Mouse (Mus musculus) neural tube, embryonic 12.5 days (tissue): ENCODE measurements around the gene Lrrc71. TPM values are rescaled to one million over a fixed set of nuclear protein-coding genes. Genes with fewer than 3 reads are reported as not detected.

Source experiments
- ATAC-seq: fragments of 200-750 bp; cut with Nextera tagmentation; 2 replicates; pipeline ENCODE4 v1.8.0; 2017; ENCODE audit warnings: low read depth, mild to moderate bottlenecking, moderate TSS enrichment, moderate library complexity; ENCODE audit not compliant: low FRiP score
- H3K27ac ChIP-seq: fragments of 300-500 bp; sonication (generic); 2 replicates; pipeline ENCODE4 v1.5.1; 2016
- H3K27me3 ChIP-seq: fragments of 300-500 bp; sonication (generic); replicated peaks from 2 replicates; pipeline ENCODE4 v1.6.1; 2016; ENCODE audit warnings: mild to moderate bottlenecking
- H3K36me3 ChIP-seq: fragments of 300-500 bp; sonication (generic); 2 replicates; pipeline ENCODE4 v1.6.1; 2016; ENCODE audit warnings: mild to moderate bottlenecking
- H3K4me1 ChIP-seq: fragments of 300-500 bp; sonication (generic); 2 replicates; pipeline ENCODE4 v1.6.1; 2016
- H3K4me2 ChIP-seq: fragments of 300-500 bp; sonication (generic); replicated peaks from 2 replicates; pipeline ENCODE4 v1.6.1; 2016; ENCODE audit warnings: mild to moderate bottlenecking
- H3K4me3 ChIP-seq: fragments of 300-500 bp; sonication (generic); 2 replicates; pipeline ENCODE4 v1.5.1; 2016
- H3K9ac ChIP-seq: fragments of 300-500 bp; sonication (generic); 2 replicates; pipeline ENCODE4 v1.6.1; 2016; ENCODE audit warnings: mild to moderate bottlenecking
- H3K9me3 ChIP-seq: fragments of 300-500 bp; sonication (generic); 2 replicates; pipeline ENCODE4 v1.6.1; 2016; ENCODE audit warnings: mild to moderate bottlenecking
- WGBS: fragments of 180-500 bp; shearing (Covaris S2); methylation state at CpG from one replicate; pipeline ENCODE4 v1.1.7; 2016; 5-methylcytosine and 5-hydroxymethylcytosine counted together
- polyA plus RNA-seq: library from polyadenylated mRNA; unstranded; fragments of >200 nt; fragmentation: Nextera tagmentation; extraction: Ambion mirVana; gene quantifications from 2 replicates; pipeline ENCODE4 v1.2.1, GENCODE M21; 2016

Lrrc71 gene
- polyA plus RNA-seq, 1 experiment from 2014 or later, result 0.53 TPM

DNA sequence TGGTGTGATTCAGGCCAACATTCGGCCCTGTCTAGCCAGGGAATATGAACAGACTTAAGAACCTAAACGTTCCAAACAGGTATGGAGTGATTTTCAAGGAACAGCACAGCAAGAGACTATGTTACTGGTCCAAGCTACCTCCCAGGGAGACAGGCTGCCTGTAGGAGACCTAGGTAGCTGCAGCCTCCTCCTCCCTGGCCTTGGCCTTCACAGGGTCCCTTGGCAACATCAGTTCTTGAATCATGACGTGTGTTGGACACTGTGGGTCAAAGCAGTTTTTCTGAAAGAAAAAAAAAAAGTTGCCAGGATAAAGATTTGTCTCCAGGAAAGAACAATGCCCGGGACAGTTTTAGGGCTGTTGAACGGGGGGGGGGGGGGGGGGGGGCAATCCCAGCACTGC, 9.5 kb downstream of the Lrrc71 start:
- Histone ChIP-seq H3K27ac (no peak overlapping the region), H3K9ac (no peak overlapping the region), H3K4me2 (no peak overlapping the region), H3K4me1 (no peaks in the 10 kb centered on the region), H3K27me3 (no peaks in the 10 kb centered on the region), H3K36me3 (peaks cover 64% of the 10 kb centered on the region), H3K9me3 (no peaks in the 10 kb centered on the region), H3K4me3 (no peak overlapping the region)
- WGBS, result 63% methylated on average over 5 of the region's 5 CpGs
- no peak for ATAC-seq

GRCm38 (mm10) chr3:87735335-87735734, 13.1 kb downstream of the Lrrc71 start:
- Histone ChIP-seq H3K27me3 (no peaks in the 10 kb centered on the region), H3K9me3 (no peaks in the 10 kb centered on the region), H3K36me3 (peaks cover 92% of the 10 kb centered on the region), H3K9ac (no peak overlapping the region), H3K4me3 (no peak overlapping the region), H3K4me2 (no peak overlapping the region), H3K4me1 (no peaks in the 10 kb centered on the region), H3K27ac (no peak overlapping the region)
- ATAC-seq, result no peak
- 86% methylated on average over 9 of the region's 9 CpGs for whole genome bisulfite sequencing

- H3K27me3 ChIP-seq, result no peaks in the 10 kb centered on the region
- H3K4me2 ChIP-seq, result no peak overlapping the region
- no peak overlapping the region for H3K4me3 ChIP-seq
- H3K36me3 ChIP-seq, result peaks cover 94% of the 10 kb centered on the region
- no peak for ATAC-seq
- no peaks in the 10 kb centered on the region for H3K9me3 ChIP-seq
- 90% methylated on average over 11 of the region's 11 CpGs for WGBS
- H3K9ac ChIP-seq, result no peak overlapping the region
- H3K27ac ChIP-seq, result no peak overlapping the region
- no peaks in the 10 kb centered on the region for H3K4me1 ChIP-seq
These were observed 14.3 kb downstream of the Lrrc71 start for GRCm38 (mm10) chr3:87733984-87734761.

- ATAC-seq, result no peak
- Histone ChIP-seq H3K9ac (no peak overlapping the region), H3K36me3 (peaks cover 96% of the 10 kb centered on the region), H3K4me2 (no peak overlapping the region), H3K4me3 (no peak overlapping the region), H3K27ac (no peak overlapping the region), H3K27me3 (no peaks in the 10 kb centered on the region), H3K9me3 (no peaks in the 10 kb centered on the region), H3K4me1 (no peaks in the 10 kb centered on the region)
- 80% methylated on average over 4 of the region's 4 CpGs for WGBS
These were observed 15.3 kb downstream of the Lrrc71 start for GRCm38 (mm10) chr3:87733098-87733497.

- ATAC-seq, result no peak
- Histone ChIP-seq H3K4me2 (no peak overlapping the region), H3K9me3 (no peaks in the 10 kb centered on the region), H3K4me3 (no peak overlapping the region), H3K36me3 (peaks cover 95% of the 10 kb centered on the region), H3K9ac (no peak overlapping the region), H3K27me3 (no peaks in the 10 kb centered on the region), H3K27ac (no peak overlapping the region), H3K4me1 (no peaks in the 10 kb centered on the region)
- 92% methylated on average over 6 of the region's 6 CpGs for WGBS
These were observed 19.7 kb downstream of the Lrrc71 start for GRCm38 (mm10) chr3:87728696-87729095.

DNA sequence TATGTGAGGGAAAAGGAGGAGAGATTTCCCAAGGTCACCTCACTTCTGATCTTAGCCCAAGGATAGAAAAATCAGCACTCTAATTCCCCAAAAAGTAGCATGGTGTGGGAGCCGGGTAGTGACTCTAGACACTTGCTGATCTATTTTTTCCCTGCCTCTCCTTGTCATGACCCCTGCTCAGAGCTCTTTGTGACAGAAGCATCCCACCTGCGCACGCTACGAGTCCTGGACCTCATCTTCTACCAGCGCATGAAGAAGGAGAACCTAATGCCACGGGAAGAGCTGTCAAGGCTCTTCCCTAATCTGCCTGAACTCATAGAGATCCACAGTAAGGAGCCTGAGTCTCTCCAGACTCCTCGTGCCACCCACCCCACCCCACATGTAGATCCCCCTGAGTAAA, 22.2 kb downstream of the Lrrc71 start:
- Histone ChIP-seq H3K27me3 (no peaks in the 10 kb centered on the region), H3K36me3 (peaks cover 93% of the 10 kb centered on the region), H3K4me1 (no peaks in the 10 kb centered on the region), H3K4me2 (no peak overlapping the region), H3K27ac (no peak overlapping the region), H3K4me3 (no peak overlapping the region), H3K9me3 (no peaks in the 10 kb centered on the region), H3K9ac (no peak overlapping the region)
- ATAC-seq, result no peak
- WGBS, result 97% methylated on average over 7 of the region's 7 CpGs

DNA sequence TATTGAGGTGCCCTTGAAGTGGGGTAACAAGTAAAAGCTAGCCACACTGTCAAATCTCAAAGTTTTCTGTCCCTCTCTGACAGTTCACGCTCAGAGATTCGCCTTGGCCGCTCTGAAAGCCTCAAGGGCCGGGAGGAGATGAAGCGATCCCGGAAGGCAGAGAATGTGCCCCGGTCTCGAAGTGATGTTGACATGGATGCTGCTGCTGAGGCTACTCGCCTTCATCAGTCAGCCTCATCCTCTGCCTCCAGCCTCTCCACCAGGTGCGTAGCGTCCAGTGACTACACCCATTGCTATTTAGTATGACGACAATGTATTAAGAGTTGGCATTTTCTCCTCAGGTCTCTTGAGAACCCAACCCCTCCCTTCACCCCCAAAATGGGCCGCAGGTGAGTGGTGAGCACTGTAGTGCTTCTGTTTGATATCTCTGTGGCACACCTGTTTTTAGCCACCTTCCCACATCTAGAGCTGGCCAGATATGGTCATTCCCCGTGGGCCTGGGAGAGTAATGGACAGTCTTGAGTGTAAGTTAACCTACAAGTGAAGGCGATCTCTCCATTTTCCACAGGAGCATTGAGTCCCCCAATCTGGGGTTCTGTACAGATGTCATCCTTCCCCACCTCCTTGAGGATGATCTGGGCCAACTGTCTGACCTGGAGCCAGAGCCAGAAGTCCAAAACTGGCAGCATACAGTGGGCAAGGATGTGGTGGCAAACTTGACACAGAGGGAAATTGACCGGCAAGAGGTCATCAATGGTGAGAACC, 22.8 kb downstream of the Lrrc71 start:
- Histone ChIP-seq H3K9ac (no peak overlapping the region), H3K4me3 (no peak overlapping the region), H3K36me3 (peaks cover 93% of the 10 kb centered on the region), H3K27ac (no peak overlapping the region), H3K4me2 (no peak overlapping the region), H3K27me3 (no peaks in the 10 kb centered on the region), H3K9me3 (no peaks in the 10 kb centered on the region), H3K4me1 (no peaks in the 10 kb centered on the region)
- WGBS, result 97% methylated on average over 16 of the region's 16 CpGs
- no peak for ATAC-seq

GRCm38 (mm10) chr3:87724556-87724955, 23.9 kb downstream of the Lrrc71 start:
- no peak overlapping the region for H3K9ac ChIP-seq
- H3K36me3 ChIP-seq, result peaks cover 90% of the 10 kb centered on the region
- H3K4me2 ChIP-seq, result no peak overlapping the region
- H3K4me1 ChIP-seq, result no peaks in the 10 kb centered on the region
- no peaks in the 10 kb centered on the region for H3K27me3 ChIP-seq
- 77% methylated on average over 6 of the region's 6 CpGs for WGBS
- no peaks in the 10 kb centered on the region for H3K9me3 ChIP-seq
- H3K4me3 ChIP-seq, result no peak overlapping the region
- no peak overlapping the region for H3K27ac ChIP-seq
- ATAC-seq, result no peak

DNA sequence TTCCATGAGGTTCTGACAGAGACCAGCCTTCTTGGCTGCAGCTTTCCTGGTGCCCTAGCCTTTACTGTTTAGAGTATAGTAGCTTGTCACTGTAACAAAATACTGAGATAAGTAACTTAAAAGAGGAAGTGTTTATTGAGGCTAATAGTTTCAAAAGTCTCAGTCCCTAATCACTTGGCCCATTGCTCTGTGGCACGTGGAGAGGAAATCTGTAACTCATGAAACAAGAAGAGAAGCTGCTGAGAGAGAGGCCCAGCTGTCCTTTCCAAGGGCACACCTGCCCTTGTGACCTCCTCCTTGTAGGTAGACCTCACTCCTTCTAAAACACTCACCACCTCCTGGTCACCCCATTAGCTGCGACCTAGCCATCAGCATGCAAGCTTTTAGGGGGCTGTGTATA, 29.9 kb downstream of the Lrrc71 start:
- Histone ChIP-seq H3K27ac (no peak overlapping the region), H3K4me3 (no peak overlapping the region), H3K27me3 (no peaks in the 10 kb centered on the region), H3K4me1 (no peaks in the 10 kb centered on the region), H3K36me3 (peaks cover 89% of the 10 kb centered on the region), H3K9ac (no peak overlapping the region), H3K4me2 (no peak overlapping the region), H3K9me3 (no peaks in the 10 kb centered on the region)
- no peak for ATAC-seq
- WGBS, result 94% methylated on average over 2 of the region's 2 CpGs

Other genes with a start within 250 kb of the Lrrc71 start
- gene Etv3, start 223.2 kb downstream of the Lrrc71 start, polyA plus RNA-seq, result 13.7 and 14.5 TPM in 2 replicates
- 23.6 and 27.1 TPM in 2 replicates for gene Arhgef11, start 131.1 kb downstream of the Lrrc71 start, polyA plus RNA-seq
- gene Ntrk1, start 46.5 kb upstream of the Lrrc71 start, polyA plus RNA-seq, result 93.8 and 141 TPM in 2 replicates
- 1.4 and 1.9 TPM in 2 replicates for gene Insrr, start 48.3 kb upstream of the Lrrc71 start, polyA plus RNA-seq
- gene Pear1, start 75.7 kb upstream of the Lrrc71 start, polyA plus RNA-seq, result 11.7 and 12.4 TPM in 2 replicates
- not detected in 2 replicates for gene Sh2d2a, start 98.1 kb upstream of the Lrrc71 start, polyA plus RNA-seq
- gene Prcc, start 137.0 kb upstream of the Lrrc71 start, polyA plus RNA-seq, result 14.3 and 15.4 TPM in 2 replicates
- gene Hdgf, start 157.7 kb upstream of the Lrrc71 start, polyA plus RNA-seq, result 225 and 233 TPM in 2 replicates
- gene Mrpl24, start 170.9 kb upstream of the Lrrc71 start, polyA plus RNA-seq, result 78.4 and 81.7 TPM in 2 replicates
- 60.7 and 64.1 TPM in 2 replicates for gene Isg20l2, start 181.7 kb upstream of the Lrrc71 start, polyA plus RNA-seq
- gene Rrnad1, start 182.1 kb upstream of the Lrrc71 start, polyA plus RNA-seq, result 22.2 TPM in 2 replicates
- gene Crabp2, start 200.0 kb upstream of the Lrrc71 start, polyA plus RNA-seq, result 372 and 405 TPM in 2 replicates
- gene Nes, start 222.5 kb upstream of the Lrrc71 start, polyA plus RNA-seq, result 140 and 169 TPM in 2 replicates